Mouse (Mus musculus) cerebellum, adult 9-11 months (tissue): ENCODE results near the gene Naa20.

Source experiments
- DNase-seq: peaks from one replicate; pipeline ENCODE4 v3.0.0; 2022

Gene Naa20

DNA sequence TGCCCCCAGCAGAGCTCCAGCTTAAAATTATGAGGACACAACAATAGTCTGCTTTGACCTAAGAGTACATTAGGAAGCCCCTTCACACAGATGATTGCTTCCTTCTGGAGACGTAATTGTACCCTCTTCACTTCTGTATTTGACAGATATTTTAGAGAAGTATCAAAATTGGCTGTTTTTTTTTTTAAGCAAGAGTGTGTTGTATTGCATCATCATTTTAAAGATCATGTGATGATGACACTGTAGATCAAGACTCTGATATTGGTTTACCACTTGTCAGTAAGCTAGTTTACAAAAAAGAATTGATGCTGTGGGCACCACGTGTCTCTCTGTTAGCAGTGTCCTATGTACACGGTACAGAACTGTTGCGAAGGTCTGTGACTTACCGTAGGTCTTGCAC, 50.8 kb downstream of the Naa20 start:
- no peak for DNase-seq

- no peak for DNase-seq
Observed at GRCm38 (mm10) chr2:145955844-145956243, 53.9 kb downstream of the Naa20 start.

DNA sequence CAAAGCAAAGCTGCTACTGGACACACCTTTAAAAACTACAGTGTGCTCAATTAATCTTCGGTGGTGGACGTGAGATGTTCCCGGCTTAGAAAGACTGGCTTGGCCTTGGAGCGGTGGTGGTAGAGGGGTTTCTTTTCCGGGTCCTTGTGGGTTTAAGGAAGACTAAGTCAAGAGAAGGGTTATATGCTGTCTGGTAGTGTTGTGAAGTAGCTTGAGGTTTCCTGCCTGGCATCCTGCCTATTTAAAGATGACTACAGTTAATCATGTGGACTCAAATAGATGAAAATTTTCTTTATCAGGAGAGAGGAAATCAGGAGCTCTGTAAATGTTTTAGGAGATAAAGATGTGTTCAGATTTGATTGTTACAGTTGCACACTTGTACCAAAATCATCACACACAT, 54.4 kb downstream of the Naa20 start:
- DNase-seq = no peak

GRCm38 (mm10) chr2:145957450-145957849, 55.6 kb downstream of the Naa20 start:
- no peak for DNase-seq

- DNase-seq = no peak
Observed at GRCm38 (mm10) chr2:145958097-145958496, 56.2 kb downstream of the Naa20 start.

- DNase-seq = no peak
Observed at GRCm38 (mm10) chr2:145958551-145958950, 56.7 kb downstream of the Naa20 start.

- DNase-seq = no peak
Observed at GRCm38 (mm10) chr2:145961861-145962260, 60.0 kb downstream of the Naa20 start.
